Mouse (Mus musculus): ENCODE data around the gene Slc25a25.

- TF ChIP-seq CTCF (IDR thresholded peaks at IDR 0.05; ENCODE audit: control insufficient read depth, insufficient read depth, insufficient read length) = no peak
- TF ChIP-seq MYOG (IDR thresholded peaks at IDR 0.05; ENCODE audit: control insufficient read depth, extremely low read depth, insufficient read length) = no peak
- TF ChIP-seq MAX (IDR thresholded peaks at IDR 0.05) = no peak
- no peak for TF ChIP-seq USF1 (IDR thresholded peaks at IDR 0.05; ENCODE audit: low read depth)
- no peak for TF ChIP-seq CEBPB (IDR thresholded peaks at IDR 0.05; ENCODE audit: low read depth)
- no peak for TF ChIP-seq MYOD1 (IDR thresholded peaks at IDR 0.05; ENCODE audit: control insufficient read depth, insufficient read length, low read depth)
- TF ChIP-seq FOSL1 (IDR thresholded peaks at IDR 0.05; ENCODE audit: insufficient read depth, low read length, poor library complexity, severe bottlenecking) = no peak
Measured at GRCm38 (mm10) chr2:32449761-32450754, 1.2 kb downstream of the Slc25a25 start, which contains the start of gene Naif1.
